Mouse (Mus musculus) heart, adult 9 months (tissue): ENCODE data around the gene Mtpn.

Source experiments
- DNase-seq, 2 experiments: peaks; one replicate each; pipeline ENCODE4 v3.0.0; 2022; ENCODE audit warnings: low spot score in 2 of 2

Mtpn gene

GRCm38 (mm10) chr6:35539304-35540009 lies at the start of gene Mtpn:
Mtpn (minus strand) TSS chr6:35539888.
- peak; percentile 98 to 99 for DNase-seq

- no peak for DNase-seq
Observed at GRCm38 (mm10) chr6:35568731-35569130, 29.0 kb upstream of the Mtpn start.

GRCm38 (mm10) chr6:35567755-35568154 lies 28.1 kb upstream of the Mtpn start:
- DNase-seq, result peak in 1 of 2 experiments; percentile 35

- no peak for DNase-seq
Observed at GRCm38 (mm10) chr6:35559950-35560349, 20.3 kb upstream of the Mtpn start.

- no peak for DNase-seq
Observed at GRCm38 (mm10) chr6:35544352-35544751, 4.7 kb upstream of the Mtpn start.

- no peak for DNase-seq
Observed at GRCm38 (mm10) chr6:35542656-35543400, 3.1 kb upstream of the Mtpn start.

- no peak for DNase-seq
Observed at GRCm38 (mm10) chr6:35540377-35540776, 689 bp upstream of the Mtpn start.

- no peak for DNase-seq
Observed at GRCm38 (mm10) chr6:35538757-35539303, 858 bp downstream of the Mtpn start.

- no peak for DNase-seq
Observed at GRCm38 (mm10) chr6:35536021-35536420, 3.7 kb downstream of the Mtpn start.

- DNase-seq, result no peak
Observed at GRCm38 (mm10) chr6:35513362-35513761, 26.3 kb downstream of the Mtpn start.

GRCm38 (mm10) chr6:35504781-35505180 lies 34.9 kb downstream of the Mtpn start:
- DNase-seq, result no peak

GRCm38 (mm10) chr6:35502904-35503303 lies 36.8 kb downstream of the Mtpn start:
- DNase-seq, result no peak

GRCm38 (mm10) chr6:35499978-35500667 lies 39.6 kb downstream of the Mtpn start:
- DNase-seq, result no peak

- DNase-seq, result no peak
Observed at GRCm38 (mm10) chr6:35497406-35497805, 42.3 kb downstream of the Mtpn start.

- DNase-seq, result no peak
Observed at GRCm38 (mm10) chr6:35493851-35494250, 45.8 kb downstream of the Mtpn start.

- DNase-seq, result no peak
Observed at GRCm38 (mm10) chr6:35479651-35480335, 59.9 kb downstream of the Mtpn start.

- DNase-seq, result no peak
Observed at GRCm38 (mm10) chr6:35476830-35477229, 62.9 kb downstream of the Mtpn start.

GRCm38 (mm10) chr6:35463450-35464395 lies 76.0 kb downstream of the Mtpn start:
- DNase-seq, result no peak

GRCm38 (mm10) chr6:35462484-35462883 lies 77.2 kb downstream of the Mtpn start:
- DNase-seq, result no peak
